Mouse (Mus musculus) cerebellum, adult 2 months (tissue): ENCODE results near the gene Lst1.

Experiments
- CTCF ChIP-seq: fragments of 200-500 bp; IDR thresholded peaks from 2 replicates; pipeline ENCODE4 v1.5.1; 2011; ENCODE audit warnings: low read depth, mild to moderate bottlenecking, control low read depth, low read length, moderate library complexity, borderline replicate concordance; ENCODE audit not compliant: insufficient read depth
- POLR2A ChIP-seq: fragments of 200-500 bp; IDR thresholded peaks from 2 replicates; pipeline ENCODE4 v1.6.1; 2011; ENCODE audit warnings: low read length, control low read depth, borderline replicate concordance; ENCODE audit not compliant: insufficient read depth

- no peak for TF ChIP-seq CTCF
- TF ChIP-seq POLR2A, result no peak
These were observed 20.4 kb downstream of the Lst1 start for GRCm38 (mm10) chr17:35167794-35168193.
